Mouse (Mus musculus) v-Abl transformed pro-B cells (cell line): ENCODE data around the gene Fat3.

ENCODE experiments used
- in situ Hi-C, 2 experiments: fragments of 400-800 bp; cut with MboI; formaldehyde crosslinking; loops; one replicate each; pipeline ENCODE4 v1.15.1; 2025; ENCODE audit not compliant: unreplicated experiment in 2 of 2

Gene Fat3

GRCm38 (mm10) chr9:16501186-16501711, at the start of gene Fat3:
TSS of gene Fat3 (minus strand) at chr9:16501285.
- in situ Hi-C loops, result no loop called here

GRCm38 (mm10) chr9:16532884-16533283, 31.8 kb upstream of the Fat3 start:
- in situ Hi-C loops, result no loop called here

- in situ Hi-C loops, result no loop called here
These were observed 16.5 kb upstream of the Fat3 start for GRCm38 (mm10) chr9:16517543-16517942.

- in situ Hi-C loops, result no loop called here
These were observed 10.9 kb upstream of the Fat3 start for GRCm38 (mm10) chr9:16512005-16512404.

GRCm38 (mm10) chr9:16503776-16504175, 2.7 kb upstream of the Fat3 start:
- in situ Hi-C loops, result no loop called here

GRCm38 (mm10) chr9:16502673-16503343, 1.7 kb upstream of the Fat3 start:
- in situ Hi-C loops, result no loop called here

- in situ Hi-C loops, result no loop called here
These were observed 1.0 kb upstream of the Fat3 start for GRCm38 (mm10) chr9:16501990-16502672.

GRCm38 (mm10) chr9:16500382-16501185, 501 bp downstream of the Fat3 start:
- in situ Hi-C loops, result no loop called here

- in situ Hi-C loops, result no loop called here
These were observed 1.3 kb downstream of the Fat3 start for GRCm38 (mm10) chr9:16499621-16500381.

- in situ Hi-C loops, result no loop called here
These were observed 2.2 kb downstream of the Fat3 start for GRCm38 (mm10) chr9:16498876-16499275.

GRCm38 (mm10) chr9:16497361-16497760, 3.7 kb downstream of the Fat3 start:
- in situ Hi-C loops, result no loop called here

- in situ Hi-C loops, result no loop called here
These were observed 4.8 kb downstream of the Fat3 start for GRCm38 (mm10) chr9:16496331-16496730.

- in situ Hi-C loops, result no loop called here
These were observed 11.4 kb downstream of the Fat3 start for GRCm38 (mm10) chr9:16489661-16490060.

- in situ Hi-C loops, result no loop called here
These were observed 13.5 kb downstream of the Fat3 start for GRCm38 (mm10) chr9:16487565-16487964.

GRCm38 (mm10) chr9:16486229-16486628, 14.9 kb downstream of the Fat3 start:
- in situ Hi-C loops, result no loop called here

- in situ Hi-C loops, result no loop called here
These were observed 15.9 kb downstream of the Fat3 start for GRCm38 (mm10) chr9:16485173-16485572.

- in situ Hi-C loops, result no loop called here
These were observed 16.3 kb downstream of the Fat3 start for GRCm38 (mm10) chr9:16484765-16485164.

GRCm38 (mm10) chr9:16461491-16461890, 39.6 kb downstream of the Fat3 start:
- in situ Hi-C loops, result no loop called here

- in situ Hi-C loops, result no loop called here
These were observed 40.5 kb downstream of the Fat3 start for GRCm38 (mm10) chr9:16460591-16460990.

GRCm38 (mm10) chr9:16441930-16442329, 59.2 kb downstream of the Fat3 start:
- in situ Hi-C loops, result no loop called here
